Mouse (Mus musculus) CH12.LX (cell line): ENCODE results near the gene Ech1. TPM values are rescaled to one million over a fixed set of nuclear protein-coding genes. Genes with fewer than 3 reads are reported as not detected.

Experiments used
- DNase-seq: peaks from one replicate; pipeline ENCODE4 v3.0.0-alpha.2; 2013; ENCODE audit errors: extremely low read depth
- H3K27ac ChIP-seq: 2 replicates; pipeline ENCODE4 v1.5.1; 2012; ENCODE audit warnings: low read depth, mild to moderate bottlenecking, control low read depth, moderate library complexity; ENCODE audit not compliant: insufficient read depth
- H3K27me3 ChIP-seq: replicated peaks from 2 replicates; pipeline ENCODE3; 2012; ENCODE audit warnings: inconsistent platforms
- H3K36me3 ChIP-seq, 2 experiments: replicated peaks in 1 of 2; 2 replicates each; pipeline versions ENCODE3 to v1.6.1; 2012; ENCODE audit warnings: inconsistent platforms in 1 of 2, low read length in 1 of 2, mild to moderate bottlenecking in 1 of 2, mixed read lengths in 1 of 2, moderate library complexity in 1 of 2; ENCODE audit not compliant: control insufficient read depth in 1 of 2, insufficient read depth in 1 of 2
- H3K4me1 ChIP-seq, 2 experiments: 2 replicates each; pipeline ENCODE4 v1.6.1; 2012; ENCODE audit warnings: inconsistent platforms in 1 of 2, moderate library complexity in 1 of 2; ENCODE audit not compliant: insufficient read depth in 2 of 2, control insufficient read depth in 1 of 2
- H3K4me2 ChIP-seq: 2 replicates; pipeline ENCODE4 v1.6.1; 2012; ENCODE audit warnings: low read depth, mild to moderate bottlenecking, control low read depth; ENCODE audit not compliant: poor library complexity, insufficient read depth, severe bottlenecking
- H3K4me3 ChIP-seq, 3 experiments: fragments of 150-350 bp in 1 of 3; sonication (generic) in 1 of 3; replicated peaks in 1 of 3; 2 replicates each; pipeline versions ENCODE3 to v1.5.1; 2011 to 2012; ENCODE audit warnings: low read depth in 2 of 3, low read length in 2 of 3, mild to moderate bottlenecking in 2 of 3, moderate library complexity in 2 of 3, control low read depth in 1 of 3, improper control_type of control experiment in 1 of 3, inconsistent platforms in 1 of 3, mixed read lengths in 1 of 3; ENCODE audit not compliant: poor library complexity in 1 of 3
- H3K79me2 ChIP-seq: replicated peaks from 2 replicates; pipeline ENCODE4 v1.6.1; 2012; ENCODE audit warnings: mild to moderate bottlenecking, moderate library complexity; ENCODE audit not compliant: control insufficient read depth, poor library complexity, insufficient read depth, severe bottlenecking; ENCODE audit errors: extremely low read depth
- H3K9ac ChIP-seq: 2 replicates; pipeline ENCODE4 v1.6.1; 2012; ENCODE audit warnings: low read depth, mild to moderate bottlenecking, control low read depth, moderate library complexity; ENCODE audit not compliant: insufficient read depth
- H3K9me3 ChIP-seq: replicated peaks from 2 replicates; pipeline ENCODE3; 2012; ENCODE audit warnings: low read length, inconsistent platforms, mixed read lengths
- BHLHE40 ChIP-seq: IDR thresholded peaks from 2 replicates; pipeline ENCODE4 v1.6.1; 2011; ENCODE audit warnings: mild to moderate bottlenecking, low read depth, low read length, improper control_type of control experiment
- CHD1 ChIP-seq: IDR thresholded peaks from 2 replicates; pipeline ENCODE4 v1.6.1; 2012; ENCODE audit warnings: low read depth, low read length, improper control_type of control experiment, inconsistent platforms
- CHD2 ChIP-seq: IDR thresholded peaks from 2 replicates; pipeline ENCODE4 v1.6.1; 2011; ENCODE audit warnings: low read length, improper control_type of control experiment
- CTCF ChIP-seq, 2 experiments: IDR thresholded peaks in 1 of 2; conservative IDR thresholded peaks in 1 of 2; 2 replicates each; pipeline ENCODE4 v1.5.1; 2011 to 2012; ENCODE audit warnings: low read depth in 2 of 2, low read length in 2 of 2, improper control_type of control experiment in 1 of 2, inconsistent platforms in 1 of 2, mild to moderate bottlenecking in 1 of 2, moderate library complexity in 1 of 2
- E2F4 ChIP-seq: IDR thresholded peaks from 2 replicates; pipeline ENCODE4 v1.6.1; 2011; ENCODE audit warnings: low read depth, low read length, improper control_type of control experiment; ENCODE audit not compliant: insufficient replicate concordance
- ELF1 ChIP-seq: IDR thresholded peaks from 2 replicates; pipeline ENCODE4 v1.6.1; 2014; ENCODE audit warnings: low read depth, mild to moderate bottlenecking, inconsistent platforms, low read length, improper control_type of control experiment
- EP300 ChIP-seq: IDR thresholded peaks from 2 replicates; pipeline ENCODE4 v1.6.1; 2011; ENCODE audit warnings: low read length, improper control_type of control experiment
- ETS1 ChIP-seq: conservative IDR thresholded peaks from 2 replicates; pipeline ENCODE4 v1.6.1; 2012; ENCODE audit warnings: low read depth, mild to moderate bottlenecking, inconsistent platforms, low read length, improper control_type of control experiment, moderate library complexity
- GABPA ChIP-seq: IDR thresholded peaks from 2 replicates; pipeline ENCODE4 v1.6.1; 2012; ENCODE audit warnings: low read depth, low read length, improper control_type of control experiment, inconsistent platforms; ENCODE audit not compliant: insufficient replicate concordance
- HCFC1 ChIP-seq: IDR thresholded peaks from 2 replicates; pipeline ENCODE4 v1.6.1; 2012; ENCODE audit warnings: low read depth, mild to moderate bottlenecking, inconsistent platforms, low read length, improper control_type of control experiment
- IRF4 ChIP-seq: IDR thresholded peaks from 2 replicates; pipeline ENCODE4 v1.6.1; 2014; ENCODE audit warnings: low read depth, mild to moderate bottlenecking, inconsistent platforms, low read length, improper control_type of control experiment
- JUN ChIP-seq: IDR thresholded peaks from 2 replicates; pipeline ENCODE4 v1.6.1; 2011; ENCODE audit warnings: low read depth, mild to moderate bottlenecking, low read length, improper control_type of control experiment, moderate library complexity; ENCODE audit not compliant: insufficient read depth
- JUND ChIP-seq: conservative IDR thresholded peaks from 2 replicates; pipeline ENCODE4 v1.6.1; 2011; ENCODE audit warnings: low read depth, low read length, improper control_type of control experiment
- KAT2A ChIP-seq: IDR thresholded peaks from 2 replicates; pipeline ENCODE4 v1.6.1; 2012; ENCODE audit warnings: low read length, improper control_type of control experiment, inconsistent platforms; ENCODE audit not compliant: insufficient replicate concordance
- MAX ChIP-seq: IDR thresholded peaks from 2 replicates; pipeline ENCODE4 v1.6.1; 2011; ENCODE audit warnings: low read length, improper control_type of control experiment
- MAZ ChIP-seq: IDR thresholded peaks from 2 replicates; pipeline ENCODE4 v1.6.1; 2012; ENCODE audit warnings: low read depth, mild to moderate bottlenecking, inconsistent platforms, low read length, improper control_type of control experiment, moderate library complexity
- MEF2A ChIP-seq: IDR thresholded peaks from 2 replicates; pipeline ENCODE4 v1.6.1; 2014; ENCODE audit warnings: low read depth, mild to moderate bottlenecking, inconsistent platforms, low read length, improper control_type of control experiment, borderline replicate concordance
- MXI1 ChIP-seq: IDR thresholded peaks from 2 replicates; pipeline ENCODE4 v1.6.1; 2011; ENCODE audit warnings: mild to moderate bottlenecking, low read depth, low read length, improper control_type of control experiment
- MYC ChIP-seq: IDR thresholded peaks from 2 replicates; pipeline ENCODE4 v1.6.1; 2011; ENCODE audit warnings: low read depth, mild to moderate bottlenecking, improper control_type of control experiment, low read length
- NELFE ChIP-seq: IDR thresholded peaks from 2 replicates; pipeline ENCODE4 v1.6.1; 2011; ENCODE audit warnings: low read depth, low read length, improper control_type of control experiment
- NRF1 ChIP-seq: IDR thresholded peaks from 2 replicates; pipeline ENCODE4 v1.6.1; 2014; ENCODE audit warnings: low read depth, mild to moderate bottlenecking, inconsistent platforms, low read length, improper control_type of control experiment, moderate library complexity
- PAX5 ChIP-seq: IDR thresholded peaks from 2 replicates; pipeline ENCODE4 v1.6.1; 2012; ENCODE audit warnings: low read length, inconsistent platforms, mixed read lengths
- POLR2A ChIP-seq: IDR thresholded peaks from 2 replicates; pipeline ENCODE4 v1.6.1; 2011; ENCODE audit warnings: low read depth, mild to moderate bottlenecking, improper control_type of control experiment, low read length
- POLR2AphosphoS2 ChIP-seq: IDR thresholded peaks from 2 replicates; pipeline ENCODE4 v1.6.1; 2011; ENCODE audit warnings: low read depth, low read length, improper control_type of control experiment
- RAD21 ChIP-seq: IDR thresholded peaks from 2 replicates; pipeline ENCODE4 v1.6.1; 2011; ENCODE audit warnings: low read depth, mild to moderate bottlenecking, low read length, improper control_type of control experiment, moderate library complexity
- RCOR1 ChIP-seq: conservative IDR thresholded peaks from 2 replicates; pipeline ENCODE4 v1.6.1; 2012; ENCODE audit warnings: low read depth, mild to moderate bottlenecking, inconsistent platforms, low read length, improper control_type of control experiment
- SIN3A ChIP-seq: IDR thresholded peaks from 2 replicates; pipeline ENCODE4 v1.6.1; 2012; ENCODE audit warnings: low read length, improper control_type of control experiment, inconsistent platforms
- SMC3 ChIP-seq: IDR thresholded peaks from 2 replicates; pipeline ENCODE4 v1.6.1; 2011; ENCODE audit warnings: low read depth, low read length, improper control_type of control experiment
- TBP ChIP-seq: conservative IDR thresholded peaks from 2 replicates; pipeline ENCODE4 v1.6.1; 2011; ENCODE audit warnings: low read depth, low read length, improper control_type of control experiment
- TCF12 ChIP-seq: IDR thresholded peaks from 2 replicates; pipeline ENCODE4 v1.6.1; 2014; ENCODE audit warnings: low read depth, mild to moderate bottlenecking, inconsistent platforms, low read length, improper control_type of control experiment
- UBTF ChIP-seq: IDR thresholded peaks from 2 replicates; pipeline ENCODE4 v1.6.1; 2012; ENCODE audit warnings: low read depth, mild to moderate bottlenecking, inconsistent platforms, low read length, improper control_type of control experiment, moderate library complexity
- USF1 ChIP-seq: IDR thresholded peaks from 2 replicates; pipeline ENCODE4 v1.6.1; 2014; ENCODE audit warnings: low read depth, mild to moderate bottlenecking, inconsistent platforms, low read length, improper control_type of control experiment
- USF2 ChIP-seq: conservative IDR thresholded peaks from 2 replicates; pipeline ENCODE4 v1.6.1; 2011; ENCODE audit warnings: low read depth, low read length, improper control_type of control experiment
- ZC3H11A ChIP-seq: IDR thresholded peaks from 2 replicates; pipeline ENCODE4 v1.6.1; 2012; ENCODE audit warnings: low read depth, mild to moderate bottlenecking, inconsistent platforms, low read length, improper control_type of control experiment
- ZKSCAN1 ChIP-seq: IDR thresholded peaks from 2 replicates; pipeline ENCODE4 v1.6.1; 2012; ENCODE audit warnings: low read depth, inconsistent platforms, low read length, improper control_type of control experiment, borderline replicate concordance
- ZMIZ1 ChIP-seq: IDR thresholded peaks from 2 replicates; pipeline ENCODE4 v1.6.1; 2012; ENCODE audit warnings: low read depth, mild to moderate bottlenecking, inconsistent platforms, low read length, improper control_type of control experiment
- ZNF384 ChIP-seq: IDR thresholded peaks from 2 replicates; pipeline ENCODE4 v1.6.1; 2012; ENCODE audit warnings: low read depth, low read length, improper control_type of control experiment, inconsistent platforms
- dilution Hi-C: fragments of 300-500 bp; cut with MboI; formaldehyde crosslinking; loops from 2 replicates; pipeline ENCODE4 v1.14.3; 2020; ENCODE audit warnings: low sequenced_read_pairs; ENCODE audit not compliant: extremely low pct_unique_long_range_greater_than_20kb, extremely low pct_ligation_motif_present
- in situ Hi-C: fragments of 300-500 bp; cut with MboI; formaldehyde crosslinking; loops from 3 replicates; pipeline ENCODE4 v1.14.3; 2019; ENCODE audit warnings: low sequenced_read_pairs, low pct_ligation_motif_present, low pct_unique_long_range_greater_than_20kb, mixed read lengths
- polyA plus RNA-seq: library from polyadenylated mRNA; unstranded; fragments of >175 nt; gene quantifications from 2 replicates; pipeline ENCODE4 v1.2.1, GENCODE M21; 2012; ENCODE audit warnings: low read depth; ENCODE audit not compliant: insufficient read length
- total RNA-seq, 2 experiments: library from RNA; depleted of rRNA; stranded (reverse); fragments of 300-350 nt in 1 of 2; fragments of >200 nt in 1 of 2; gene quantifications; 2 replicates each; pipeline ENCODE4 v1.2.3; 2012 to 2014

The Ech1 gene
- total and polyA plus RNA-seq, 3 experiments, result 67.6 to 124 (median 119) TPM

- peak within 1 kb of the TSS; percentile 69 for H3K4me2 ChIP-seq
- peak within 1 kb of the TSS; percentile 12 to 38 (median 30) for H3K4me3 ChIP-seq
- no peaks in the 10 kb centered on the region for H3K9me3 ChIP-seq
- H3K4me1 ChIP-seq, result peaks cover 39 to 93% of the 10 kb centered on the region in 2 experiments
- peak within 1 kb of the TSS; percentile 92 for H3K27ac ChIP-seq
- dilution Hi-C loops, result no loop called here
- H3K27me3 ChIP-seq, result no peaks in the 10 kb centered on the region
- peak; percentile 92 for DNase-seq
- in situ Hi-C loops, result loop anchor here (25.0 kb wide), 1 partner anchor 249 kb away; no protein-coding TSS in a partner anchor
- H3K36me3 ChIP-seq, result peaks cover 15 to 43% of the 10 kb centered on the region in 2 experiments
- peak within 1 kb of the TSS; percentile 40 for H3K9ac ChIP-seq
- no peaks in the 10 kb centered on the region for H3K79me2 ChIP-seq
- peak; percentile 54; the same call in 1 of the 2 replicates for TF ChIP-seq ZMIZ1
- TF ChIP-seq GABPA, result no peak
- TF ChIP-seq NRF1, result peak; percentile 7; the same call in 1 of the 2 replicates
- TF ChIP-seq TCF12, result peak; percentile 99
- TF ChIP-seq MYC, result no peak
- peak; percentile 72 for TF ChIP-seq POLR2AphosphoS2
- peak; percentile 41; the same call in 1 of the 2 replicates for TF ChIP-seq MAZ
- TF ChIP-seq HCFC1, result 0 out of 2 replicates have a peak, but pooled peaks have one; percentile 54
- TF ChIP-seq USF1, result no peak
- no peak for TF ChIP-seq CTCF (conservative IDR thresholded peaks at IDR 0.05 in 1 of 2, IDR thresholded peaks at IDR 0.05 in 1 of 2; ENCODE audit: low read depth in 2 of 2, low read length in 2 of 2)
- TF ChIP-seq RCOR1, result no peak; the same call in 1 of the 2 replicates
- TF ChIP-seq ZC3H11A, result no peak
- peak; percentile 1; the same call in 1 of the 2 replicates for TF ChIP-seq BHLHE40
- peak; percentile 83 for TF ChIP-seq EP300
- TF ChIP-seq ZKSCAN1, result no peak
- no peak for TF ChIP-seq ZNF384
- peak; percentile 91 for TF ChIP-seq ETS1
- no peak for TF ChIP-seq MAX
- TF ChIP-seq IRF4, result peak; percentile 96
- TF ChIP-seq TBP, result no peak; the same call in 1 of the 2 replicates
- peak; percentile 58; the same call in 1 of the 2 replicates for TF ChIP-seq NELFE
- peak; percentile 89; the same call in 1 of the 2 replicates for TF ChIP-seq CHD1
- peak; percentile 36; the same call in 1 of the 2 replicates for TF ChIP-seq SIN3A
- peak; percentile 45 for TF ChIP-seq CHD2
- peak; percentile 45; the same call in 1 of the 2 replicates for TF ChIP-seq MXI1
- no peak for TF ChIP-seq USF2
- peak; percentile 85 for TF ChIP-seq MEF2A
- no peak for TF ChIP-seq JUND
- TF ChIP-seq UBTF, result no peak
- TF ChIP-seq JUN, result no peak
- peak; percentile 84 for TF ChIP-seq ELF1
- TF ChIP-seq KAT2A, result peak; percentile 66; the same call in 1 of the 2 replicates
- TF ChIP-seq RAD21, result no peak
- TF ChIP-seq PAX5, result no peak
- TF ChIP-seq E2F4, result no peak
- peak; percentile 70 for TF ChIP-seq POLR2A
- no peak for TF ChIP-seq SMC3
Measured at GRCm38 (mm10) chr7:28788307-28789195, 36.5 kb upstream of the Ech1 start, which contains the start of gene Rinl. Gene Rinl (plus strand): TSS chr7:28788969.
